In genomic region chr10:96163791-96164190, GRCm38 (mm10) we compare ENCODE assay signal across 36 mouse cellular contexts. TPM values are rescaled to one million over a fixed set of nuclear protein-coding genes. Genes with fewer than 3 reads are reported as not detected.
DNase-seq lines count a peak whose midpoint lies in the region; ATAC-seq and TF ChIP-seq lines count a peak whose summit lies in the region.
"Had no signal": no experiment of that assay in that cellular context is flagged by ENCODE, and none has a peak within 500 bp of the region (broad histone marks: within the 10 kb centered on the region; RNA-seq: fewer than 3 reads in every experiment).

No protein-coding gene starts in this region.

- no peaks in the 10 kb centered on the region for H3K36me3 ChIP-seq in midbrain, embryonic 11.5 days (ENCODE audit: control insufficient read depth, insufficient read depth, low read length)
- no peaks in the 10 kb centered on the region for H3K36me3 ChIP-seq in midbrain, postnatal 0 days (ENCODE audit: insufficient read depth, low read length)
- H3K36me3 ChIP-seq: embryonic facial prominence, embryonic 10.5 days; embryonic facial prominence, embryonic 13.5 days; forebrain, embryonic 12.5 days; heart, embryonic 10.5 days; heart, embryonic 13.5 days; hindbrain, embryonic 12.5 days; hindbrain, embryonic 15.5 days had no signal

- no peak for TF ChIP-seq CTCF in midbrain, postnatal 0 days (IDR thresholded peaks at IDR 0.05)

- H3K4me1 ChIP-seq in midbrain, embryonic 11.5 days (ENCODE audit: control insufficient read depth, insufficient read depth, low read length) = no peaks in the 10 kb centered on the region
- H3K4me1 ChIP-seq in midbrain, postnatal 0 days (ENCODE audit: insufficient read depth, low read length) = no peaks in the 10 kb centered on the region
- H3K4me1 ChIP-seq: embryonic facial prominence, embryonic 10.5 days; embryonic facial prominence, embryonic 13.5 days; forebrain, embryonic 12.5 days; heart, embryonic 10.5 days; heart, embryonic 13.5 days; hindbrain, embryonic 12.5 days; hindbrain, embryonic 15.5 days had no signal

- DNase-seq in midbrain, embryonic 11.5 days (ENCODE audit: low spot score, missing footprints) = peak; percentile 53
- DNase-seq in midbrain, postnatal 0 days (ENCODE audit: low spot score) = no peak
- no peak for DNase-seq in left cerebral cortex, postnatal 10 days (ENCODE audit: extremely low spot score in 1 of 2, low spot score in 2 of 2)
- no peak for DNase-seq in heart, postnatal 25 days (ENCODE audit: low spot score)
- DNase-seq in cerebellum, adult 11 months = no peak
- DNase-seq: adrenal gland, adult 8-10 months; adrenal gland, postnatal 25 days; cerebellum, adult 11-12 months; cerebellum, adult 8-10 months; cerebellum, postnatal 10 days; cerebellum, postnatal 36 days; embryo, embryonic 11 days; gastrocnemius, postnatal 10 days; gastrocnemius, postnatal 36 days; heart, adult 18-20 months; heart, postnatal 14 days had no signal

- 90% methylated on average over 4 of the region's 4 CpGs for WGBS in midbrain, embryonic 11.5 days
- 89% methylated on average over 4 of the region's 4 CpGs for WGBS in midbrain, postnatal 0 days

- no peak overlapping the region for H3K9ac ChIP-seq in midbrain, embryonic 11.5 days (ENCODE audit: low read length)
- no peak overlapping the region for H3K9ac ChIP-seq in midbrain, postnatal 0 days (replicated peaks; ENCODE audit: low read length, poor library complexity, severe bottlenecking)
- H3K9ac ChIP-seq: embryonic facial prominence, embryonic 13.5 days; forebrain, embryonic 12.5 days; heart, embryonic 13.5 days; hindbrain, embryonic 12.5 days; hindbrain, embryonic 15.5 days had no signal

- H3K4me2 ChIP-seq in midbrain, embryonic 11.5 days = no peak overlapping the region
- H3K4me2 ChIP-seq in midbrain, postnatal 0 days (ENCODE audit: low read depth, low read length, poor library complexity, severe bottlenecking) = no peak overlapping the region
- H3K4me2 ChIP-seq: embryonic facial prominence, embryonic 13.5 days; forebrain, embryonic 12.5 days; heart, embryonic 13.5 days; hindbrain, embryonic 12.5 days; hindbrain, embryonic 15.5 days had no signal

- no peaks in the 10 kb centered on the region for H3K9me3 ChIP-seq in midbrain, embryonic 11.5 days (ENCODE audit: control insufficient read depth, low read length)
- H3K9me3 ChIP-seq in midbrain, postnatal 0 days (ENCODE audit: low read length) = no peaks in the 10 kb centered on the region
- H3K9me3 ChIP-seq: embryonic facial prominence, embryonic 10.5 days; embryonic facial prominence, embryonic 13.5 days; forebrain, embryonic 12.5 days; heart, embryonic 10.5 days; hindbrain, embryonic 12.5 days; hindbrain, embryonic 15.5 days had no signal

- no peak overlapping the region for H3K4me3 ChIP-seq in midbrain, embryonic 11.5 days (ENCODE audit: low read depth, low read length)
- no peak overlapping the region for H3K4me3 ChIP-seq in midbrain, postnatal 0 days (ENCODE audit: low read depth, low read length)
- H3K4me3 ChIP-seq: embryonic facial prominence, embryonic 10.5 days; embryonic facial prominence, embryonic 13.5 days; erythroblast, embryonic 14.5 days; forebrain, embryonic 12.5 days; heart, embryonic 10.5 days; heart, embryonic 13.5 days; hindbrain, embryonic 12.5 days; hindbrain, embryonic 15.5 days had no signal

- H3K27ac ChIP-seq in midbrain, embryonic 11.5 days (ENCODE audit: low read depth, low read length) = no peak overlapping the region
- no peak overlapping the region for H3K27ac ChIP-seq in midbrain, postnatal 0 days (ENCODE audit: low read depth, low read length)
- H3K27ac ChIP-seq: embryonic facial prominence, embryonic 10.5 days; embryonic facial prominence, embryonic 13.5 days; forebrain, embryonic 12.5 days; heart, embryonic 10.5 days; heart, embryonic 13.5 days; hindbrain, embryonic 12.5 days; hindbrain, embryonic 15.5 days had no signal

- ATAC-seq in midbrain, embryonic 11.5 days (ENCODE audit: low FRiP score) = no peak
- ATAC-seq in midbrain, postnatal 0 days (ENCODE audit: low FRiP score) = no peak
- ATAC-seq in granulocyte monocyte progenitor cell, adult 5-6 weeks (replicated peaks; ENCODE audit: poor library complexity, severe bottlenecking) = peak; percentile 75
- peak; percentile 69 for ATAC-seq in megakaryocyte progenitor cell, adult 5-6 weeks (replicated peaks; ENCODE audit: poor library complexity)
- peak; percentile 37 for ATAC-seq in neutrophil, adult 5-6 weeks (ENCODE audit: extremely low read depth, insufficient number of reproducible peaks, low FRiP score, poor library complexity, severe bottlenecking)
- ATAC-seq: activated CD4-positive, CD25-positive, alpha-beta regulatory T cell, adult 4 months; CD4-positive, CD25-positive, alpha-beta regulatory T cell, adult 4 months; forebrain, embryonic 16.5 days had no signal

- no peaks in the 10 kb centered on the region for H3K27me3 ChIP-seq in midbrain, embryonic 11.5 days (ENCODE audit: control insufficient read depth, insufficient read depth, low read length)
- no peaks in the 10 kb centered on the region for H3K27me3 ChIP-seq in midbrain, postnatal 0 days (ENCODE audit: insufficient read depth, low read length)
- H3K27me3 ChIP-seq: embryonic facial prominence, embryonic 13.5 days; forebrain, embryonic 12.5 days; heart, embryonic 13.5 days; hindbrain, embryonic 12.5 days; hindbrain, embryonic 15.5 days had no signal

- intact Hi-C loops in left cerebral cortex, postnatal 10 days (cut with DNase I) = no loop called here
- intact Hi-C loops in heart, postnatal 25 days (cut with DNase I) = no loop called here

RNA-seq across cellular contexts. Expression of gene Gm5426, which starts 27.4 kb away (rescaled TPM):
- not detected in 2 replicates for polyA plus RNA-seq in midbrain, embryonic 11.5 days (2014; fragmentation: Nextera tagmentation; extraction: Ambion mirVana)
- not detected in 2 replicates for total RNA-seq in midbrain, postnatal 0 days (2014; rRNA removed)
- polyA plus RNA-seq in midbrain, postnatal 0 days (2015; fragmentation: Nextera tagmentation; extraction: Ambion mirVana) = not detected in 2 replicates
- total RNA-seq in granulocyte monocyte progenitor cell, adult 5-6 weeks (2014; fragmentation: Nextera tagmentation) = not detected in 2 replicates
- total RNA-seq in granulocyte monocyte progenitor cell, adult 5-6 weeks (2017) = not detected in 2 replicates
- total RNA-seq in megakaryocyte progenitor cell, adult 5-6 weeks (2015) = not detected in 2 replicates
- not detected in 2 replicates for total RNA-seq in megakaryocyte progenitor cell, adult 5-6 weeks (2017)
- not detected in 2 replicates for total RNA-seq in neutrophil, adult 5-6 weeks (2017)
- not detected for total RNA-seq in left cerebral cortex, postnatal 10 days (2021)
- total RNA-seq in heart, postnatal 25 days (2021) = not detected
- total RNA-seq: adrenal gland, adult 8-10 months; adrenal gland, postnatal 25 days; gastrocnemius, adult 18-20 months; gastrocnemius, postnatal 10 days; gastrocnemius, postnatal 36 days; heart, adult 18-20 months; heart, postnatal 14 days; hematopoietic stem cell, adult 5-6 weeks; MEL had no signal
- polyA plus RNA-seq: C2C12; CD4-positive, CD25-positive, alpha-beta regulatory T cell, adult 4 months; cortical plate, adult 2 months; embryonic facial prominence, embryonic 10.5 days; embryonic facial prominence, embryonic 13.5 days; erythroblast, embryonic 14.5 days; forebrain, embryonic 12.5 days; forebrain, embryonic 16.5 days; heart, embryonic 10.5 days; heart, embryonic 13.5 days; heart, embryonic 16.5 days; hindbrain, embryonic 12.5 days; hindbrain, embryonic 15.5 days had no signal

Comparison
In these comparisons a context has a peak if more than half of its experiments do, and no peak if none do; other contexts are left out.
1. ATAC-seq: peak in granulocyte monocyte progenitor cell, adult 5-6 weeks (single experiment), megakaryocyte progenitor cell, adult 5-6 weeks (single experiment) and neutrophil, adult 5-6 weeks (single experiment); none in midbrain, embryonic 11.5 days (single experiment) and midbrain, postnatal 0 days (single experiment).